In the genomic region with DNA sequence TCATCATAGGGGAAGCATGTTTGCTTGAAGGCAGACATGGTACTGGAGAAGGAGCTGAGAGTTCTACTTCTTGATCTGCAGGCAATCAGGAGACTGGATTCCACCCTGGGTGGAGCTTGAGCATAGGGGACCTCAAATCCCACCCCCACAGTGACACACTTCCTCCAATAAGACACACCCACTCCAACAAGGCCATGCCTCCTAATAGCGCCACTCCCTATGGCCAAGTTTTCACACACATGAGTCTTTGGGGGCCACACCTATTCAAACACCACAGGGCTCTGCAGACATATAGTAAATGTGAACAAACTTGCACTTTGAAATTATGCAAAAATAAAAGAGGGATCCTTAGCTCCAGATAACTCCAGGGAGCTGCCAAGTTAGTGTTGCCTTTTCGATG, we compare ENCODE assay signal across 34 mouse cellular contexts. TPM values are rescaled to one million over a fixed set of nuclear protein-coding genes. Genes with fewer than 3 reads are reported as not detected.
"Had no signal": no experiment of that assay in that cellular context is flagged by ENCODE, and none has a peak within 500 bp of the region (broad histone marks: within the 10 kb centered on the region; RNA-seq: fewer than 3 reads in every experiment).

No protein-coding gene starts in this region.

- H3K9ac ChIP-seq: heart, embryonic 12.5 days; hindbrain, embryonic 12.5 days; hindbrain, embryonic 14.5 days; limb, embryonic 12.5 days; liver, embryonic 13.5 days; liver, embryonic 15.5 days had no signal

- ATAC-seq: hindbrain, embryonic 16.5 days; inflammation-experienced regulatory T-cells, adult 6 months; intestine, postnatal 0 days had no signal

- H3K4me1 ChIP-seq: heart, embryonic 10.5 days; heart, embryonic 12.5 days; limb, embryonic 10.5 days; limb, embryonic 12.5 days; liver, embryonic 13.5 days had no signal

- H3K4me3 ChIP-seq: heart, embryonic 10.5 days; heart, embryonic 12.5 days; hindbrain, embryonic 10.5 days; hindbrain, embryonic 12.5 days; limb, embryonic 10.5 days; limb, embryonic 12.5 days; liver, embryonic 13.5 days; liver, embryonic 15.5 days had no signal

- H3K9me3 ChIP-seq: heart, embryonic 10.5 days; heart, embryonic 12.5 days; hindbrain, embryonic 10.5 days; hindbrain, embryonic 12.5 days; limb, embryonic 10.5 days; limb, embryonic 12.5 days; liver, embryonic 13.5 days; liver, embryonic 15.5 days had no signal

- DNase-seq: gastrocnemius, postnatal 25 days; heart, adult 18-20 months; heart, postnatal 10 days; heart, postnatal 4 days; kidney, adult 18-20 months; kidney, adult 8-10 months; kidney, postnatal 10 days; kidney, postnatal 25 days; kidney, postnatal 4 days; layer of hippocampus, adult 9-11 months; layer of hippocampus, postnatal 36 days; liver; liver, embryonic 13.5 days had no signal

- H3K27ac ChIP-seq: heart, embryonic 10.5 days; hindbrain, embryonic 10.5 days; hindbrain, embryonic 12.5 days; hindbrain, embryonic 14.5 days; limb, embryonic 10.5 days; limb, embryonic 12.5 days; liver, embryonic 13.5 days; liver, embryonic 15.5 days had no signal

- H3K36me3 ChIP-seq: heart, embryonic 10.5 days; heart, embryonic 12.5 days; hindbrain, embryonic 10.5 days; hindbrain, embryonic 12.5 days; limb, embryonic 10.5 days; limb, embryonic 12.5 days; liver, embryonic 13.5 days; liver, embryonic 15.5 days had no signal

- H3K27me3 ChIP-seq: heart, embryonic 12.5 days; hindbrain, embryonic 12.5 days; limb, embryonic 12.5 days; liver, embryonic 13.5 days; liver, embryonic 15.5 days had no signal

- H3K4me2 ChIP-seq: heart, embryonic 12.5 days; hindbrain, embryonic 12.5 days; hindbrain, embryonic 14.5 days; limb, embryonic 12.5 days; liver, embryonic 11.5 days; liver, embryonic 13.5 days; liver, embryonic 15.5 days had no signal

RNA-seq across cellular contexts. Expression of gene Chp2, which starts 19.6 kb away (rescaled TPM):
- polyA plus RNA-seq: inflammation-experienced regulatory T-cells, adult 6 months; limb, embryonic 10.5 days; limb, embryonic 12.5 days; liver, embryonic 11.5 days had no signal

RNA-seq across cellular contexts. Expression of gene Ern2, which starts 52.9 kb away (rescaled TPM):
- total RNA-seq: gastrocnemius, adult 18-20 months; gastrocnemius, adult 8-10 months; gastrocnemius, postnatal 25 days; gastrocnemius, postnatal 4 days; granulocyte monocyte progenitor cell, adult 5-6 weeks; heart, adult 18-20 months; heart, adult 8-10 months; heart, postnatal 10 days; heart, postnatal 25 days; heart, postnatal 4 days had no signal
- polyA plus RNA-seq: heart, embryonic 10.5 days; heart, embryonic 12.5 days; heart, embryonic 14.5 days; inflammation-experienced regulatory T-cells, adult 6 months; kidney, embryonic 14.5 days; limb, embryonic 10.5 days; limb, embryonic 14.5 days; liver, embryonic 11.5 days; liver, embryonic 13.5 days; liver, embryonic 15.5 days had no signal
